Mouse (Mus musculus): ENCODE results near the gene Krt20. TPM values are rescaled to one million over a fixed set of nuclear protein-coding genes. Genes with fewer than 3 reads are reported as not detected.

Gene Krt20
- polyA plus RNA-seq, 1 experiment = not detected

- TF ChIP-seq CTCF (IDR thresholded peaks at IDR 0.05; ENCODE audit: borderline replicate concordance, extremely low read depth, insufficient read depth, insufficient read length) = peak; percentile 60; the same call in 1 of the 2 replicates
- no peak for TF ChIP-seq POLR2A (IDR thresholded peaks at IDR 0.05; ENCODE audit: borderline replicate concordance, extremely low read depth, insufficient read depth, insufficient read length, poor library complexity, severe bottlenecking)
- peak; percentile 72 for DNase-seq (ENCODE audit: low read depth)
Observed at GRCm38 (mm10) chr11:99413247-99413646, 24.7 kb downstream of the Krt20 start.

- DNase-seq (ENCODE audit: low read depth) = no peak
- TF ChIP-seq CTCF (IDR thresholded peaks at IDR 0.05; ENCODE audit: borderline replicate concordance, extremely low read depth, insufficient read depth, insufficient read length) (no peak), POLR2A (IDR thresholded peaks at IDR 0.05; ENCODE audit: borderline replicate concordance, extremely low read depth, insufficient read depth, insufficient read length, poor library complexity, severe bottlenecking) (no peak)
Observed at GRCm38 (mm10) chr11:99406186-99406585, 31.8 kb downstream of the Krt20 start.

GRCm38 (mm10) chr11:99399956-99400549, 37.9 kb downstream of the Krt20 start:
- TF ChIP-seq POLR2A (IDR thresholded peaks at IDR 0.05; ENCODE audit: borderline replicate concordance, extremely low read depth, insufficient read depth, insufficient read length, poor library complexity, severe bottlenecking) (no peak), CTCF (IDR thresholded peaks at IDR 0.05; ENCODE audit: borderline replicate concordance, extremely low read depth, insufficient read depth, insufficient read length) (no peak)
- DNase-seq (ENCODE audit: low read depth) = no peak

- TF ChIP-seq CTCF (IDR thresholded peaks at IDR 0.05; ENCODE audit: borderline replicate concordance, extremely low read depth, insufficient read depth, insufficient read length) (no peak), POLR2A (IDR thresholded peaks at IDR 0.05; ENCODE audit: borderline replicate concordance, extremely low read depth, insufficient read depth, insufficient read length, poor library complexity, severe bottlenecking) (no peak)
- no peak for DNase-seq (ENCODE audit: low read depth)
Observed at GRCm38 (mm10) chr11:99398832-99399231, 39.1 kb downstream of the Krt20 start.

GRCm38 (mm10) chr11:99398084-99398483, 39.9 kb downstream of the Krt20 start:
- no peak for DNase-seq (ENCODE audit: low read depth)
- TF ChIP-seq POLR2A (IDR thresholded peaks at IDR 0.05; ENCODE audit: borderline replicate concordance, extremely low read depth, insufficient read depth, insufficient read length, poor library complexity, severe bottlenecking) (no peak), CTCF (IDR thresholded peaks at IDR 0.05; ENCODE audit: borderline replicate concordance, extremely low read depth, insufficient read depth, insufficient read length) (no peak)

GRCm38 (mm10) chr11:99396661-99397060, 41.3 kb downstream of the Krt20 start:
- no peak for DNase-seq (ENCODE audit: low read depth)
- TF ChIP-seq CTCF (IDR thresholded peaks at IDR 0.05; ENCODE audit: borderline replicate concordance, extremely low read depth, insufficient read depth, insufficient read length) = no peak
- no peak for TF ChIP-seq POLR2A (IDR thresholded peaks at IDR 0.05; ENCODE audit: borderline replicate concordance, extremely low read depth, insufficient read depth, insufficient read length, poor library complexity, severe bottlenecking)

- TF ChIP-seq CTCF (IDR thresholded peaks at IDR 0.05; ENCODE audit: borderline replicate concordance, extremely low read depth, insufficient read depth, insufficient read length) (no peak), POLR2A (IDR thresholded peaks at IDR 0.05; ENCODE audit: borderline replicate concordance, extremely low read depth, insufficient read depth, insufficient read length, poor library complexity, severe bottlenecking) (no peak)
- DNase-seq (ENCODE audit: low read depth) = peak; percentile 66
Observed at GRCm38 (mm10) chr11:99396034-99396433, 41.9 kb downstream of the Krt20 start.

- DNase-seq (ENCODE audit: low read depth) = no peak
- no peak for TF ChIP-seq POLR2A (IDR thresholded peaks at IDR 0.05; ENCODE audit: borderline replicate concordance, extremely low read depth, insufficient read depth, insufficient read length, poor library complexity, severe bottlenecking)
- no peak for TF ChIP-seq CTCF (IDR thresholded peaks at IDR 0.05; ENCODE audit: borderline replicate concordance, extremely low read depth, insufficient read depth, insufficient read length)
Observed at GRCm38 (mm10) chr11:99392492-99392891, 45.5 kb downstream of the Krt20 start.

GRCm38 (mm10) chr11:99391375-99391774, 46.6 kb downstream of the Krt20 start:
- TF ChIP-seq CTCF (IDR thresholded peaks at IDR 0.05; ENCODE audit: borderline replicate concordance, extremely low read depth, insufficient read depth, insufficient read length) (no peak), POLR2A (IDR thresholded peaks at IDR 0.05; ENCODE audit: borderline replicate concordance, extremely low read depth, insufficient read depth, insufficient read length, poor library complexity, severe bottlenecking) (no peak)
- no peak for DNase-seq (ENCODE audit: low read depth)

GRCm38 (mm10) chr11:99390866-99391265, 47.1 kb downstream of the Krt20 start:
- TF ChIP-seq POLR2A (IDR thresholded peaks at IDR 0.05; ENCODE audit: borderline replicate concordance, extremely low read depth, insufficient read depth, insufficient read length, poor library complexity, severe bottlenecking) (no peak), CTCF (IDR thresholded peaks at IDR 0.05; ENCODE audit: borderline replicate concordance, extremely low read depth, insufficient read depth, insufficient read length) (no peak)

GRCm38 (mm10) chr11:99389264-99389663, 48.7 kb downstream of the Krt20 start, which contains the start of gene Krt10:
Gene Krt10, minus strand, starts transcription at chr11:99389364.
- no peak for DNase-seq (ENCODE audit: low read depth)
- TF ChIP-seq POLR2A (IDR thresholded peaks at IDR 0.05; ENCODE audit: borderline replicate concordance, extremely low read depth, insufficient read depth, insufficient read length, poor library complexity, severe bottlenecking) (no peak), CTCF (IDR thresholded peaks at IDR 0.05; ENCODE audit: borderline replicate concordance, extremely low read depth, insufficient read depth, insufficient read length) (no peak)

More at GRCm38 (mm10) chr11:99390866-99391265, 47.1 kb downstream of the Krt20 start:
- DNase-seq (ENCODE audit: low read depth) = no peak

GRCm38 (mm10) chr11:99388661-99389060, 49.3 kb downstream of the Krt20 start:
- no peak for TF ChIP-seq POLR2A (IDR thresholded peaks at IDR 0.05; ENCODE audit: borderline replicate concordance, extremely low read depth, insufficient read depth, insufficient read length, poor library complexity, severe bottlenecking)
- TF ChIP-seq CTCF (IDR thresholded peaks at IDR 0.05; ENCODE audit: borderline replicate concordance, extremely low read depth, insufficient read depth, insufficient read length) = no peak
- no peak for DNase-seq (ENCODE audit: low read depth)
